Mouse (Mus musculus): ENCODE results near the gene Ntn5. TPM values are rescaled to one million over a fixed set of nuclear protein-coding genes. Genes with fewer than 3 reads are reported as not detected.

Ntn5 gene
- total and polyA plus RNA-seq, 3 experiments, result 0.08 to 0.57 TPM; not detected in 1

DNA sequence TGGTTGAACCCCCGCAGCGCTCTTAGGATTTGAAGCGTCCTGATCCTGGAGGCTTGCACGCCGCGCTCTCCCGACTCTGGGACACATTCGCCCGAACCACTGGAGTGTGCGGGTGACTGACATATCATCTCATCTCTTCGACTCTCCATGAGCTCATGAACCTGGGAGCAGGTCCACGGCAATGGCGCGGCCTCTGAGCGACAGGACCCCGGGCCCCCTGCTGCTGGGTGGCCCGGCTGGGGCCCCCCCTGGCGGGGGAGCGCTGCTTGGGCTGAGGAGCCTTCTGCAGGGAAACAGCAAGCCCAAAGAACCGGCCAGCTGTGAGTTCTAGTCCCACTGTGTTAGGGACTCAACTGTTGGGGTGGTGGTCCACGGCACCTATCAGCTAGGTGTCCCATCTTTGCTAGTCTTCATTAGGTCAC, 21.6 kb downstream of the Ntn5 start:
- dilution Hi-C loops (cut with MboI; ENCODE audit: extremely low pct_ligation_motif_present, extremely low pct_unique_long_range_greater_than_20kb, low sequenced_read_pairs), result no loop called here
- peak overlapping the region; percentile 99 for H3K4me2 ChIP-seq (ENCODE audit: insufficient read depth, low read depth, poor library complexity, severe bottlenecking)
- peak overlapping the region; percentile 31; the same call in 1 of the 2 replicates for H3K27ac ChIP-seq (ENCODE audit: insufficient read depth, low read depth)
- H3K9me3 ChIP-seq (replicated peaks; ENCODE audit: low read length), result no peaks in the 10 kb centered on the region
- H3K9ac ChIP-seq (ENCODE audit: insufficient read depth, low read depth), result peak overlapping the region; percentile 74
- no peaks in the 10 kb centered on the region for H3K79me2 ChIP-seq (replicated peaks; ENCODE audit: control insufficient read depth, extremely low read depth, insufficient read depth, poor library complexity, severe bottlenecking)
- H3K4me1 ChIP-seq (ENCODE audit: control insufficient read depth in 1 of 2, insufficient read depth in 2 of 2), result peaks cover 2 to 60% of the 10 kb centered on the region in 2 experiments; a peak in 3 of 4 replicates
- in situ Hi-C loops (cut with MboI; ENCODE audit: low pct_ligation_motif_present, low pct_unique_long_range_greater_than_20kb, low sequenced_read_pairs), result no loop called here
- peak overlapping the region; percentile 65 to 77 (median 73) for H3K4me3 ChIP-seq (replicated peaks in 1 of 3; ENCODE audit: low read depth in 2 of 3, low read length in 2 of 3, poor library complexity in 1 of 3)
- H3K36me3 ChIP-seq (replicated peaks in 1 of 2; ENCODE audit: control insufficient read depth in 1 of 2, insufficient read depth in 1 of 2, low read length in 1 of 2), result peaks cover 3 to 17% of the 10 kb centered on the region in 2 experiments
- TF ChIP-seq KAT2A (IDR thresholded peaks at IDR 0.05; ENCODE audit: insufficient replicate concordance, low read length) (no peak), TCF12 (IDR thresholded peaks at IDR 0.05; ENCODE audit: low read depth, low read length) (no peak), MAX (IDR thresholded peaks at IDR 0.05; ENCODE audit: low read length) (no peak), ZKSCAN1 (IDR thresholded peaks at IDR 0.05; ENCODE audit: borderline replicate concordance, low read depth, low read length) (no peak), MXI1 (IDR thresholded peaks at IDR 0.05; ENCODE audit: low read depth, low read length) (peak; percentile 4; the same call in 1 of the 2 replicates), EP300 (IDR thresholded peaks at IDR 0.05; ENCODE audit: low read length) (no peak)
- no peak for DNase-seq (ENCODE audit: extremely low read depth)
- no peaks in the 10 kb centered on the region for H3K27me3 ChIP-seq (replicated peaks)

- H3K9me3 ChIP-seq (replicated peaks; ENCODE audit: low read length), result no peaks in the 10 kb centered on the region
- in situ Hi-C loops (cut with MboI; ENCODE audit: low pct_ligation_motif_present, low pct_unique_long_range_greater_than_20kb, low sequenced_read_pairs) (no loop called here), dilution Hi-C loops (cut with MboI; ENCODE audit: extremely low pct_ligation_motif_present, extremely low pct_unique_long_range_greater_than_20kb, low sequenced_read_pairs) (no loop called here)
- H3K4me2 ChIP-seq (ENCODE audit: insufficient read depth, low read depth, poor library complexity, severe bottlenecking), result peak overlapping the region; percentile 99
- 0 out of 2 replicates have a peak, but pooled peaks have one; percentile 9 for TF ChIP-seq HCFC1 (IDR thresholded peaks at IDR 0.05; ENCODE audit: low read depth, low read length)
- peak; percentile 53; the same call in 1 of the 2 replicates for TF ChIP-seq BHLHE40 (IDR thresholded peaks at IDR 0.05; ENCODE audit: low read depth, low read length)
- no peak for TF ChIP-seq USF2 (conservative IDR thresholded peaks at IDR 0.05; ENCODE audit: low read depth, low read length)
- peak; percentile 20; the same call in 1 of the 2 replicates for TF ChIP-seq MXI1 (IDR thresholded peaks at IDR 0.05; ENCODE audit: low read depth, low read length)
- DNase-seq (ENCODE audit: extremely low read depth), result no peak
- peak overlapping the region; percentile 65 to 77 (median 73) for H3K4me3 ChIP-seq (replicated peaks in 1 of 3; ENCODE audit: low read depth in 2 of 3, low read length in 2 of 3, poor library complexity in 1 of 3)
- H3K27ac ChIP-seq (ENCODE audit: insufficient read depth, low read depth), result peak overlapping the region; percentile 31; the same call in 1 of the 2 replicates
- H3K79me2 ChIP-seq (replicated peaks; ENCODE audit: control insufficient read depth, extremely low read depth, insufficient read depth, poor library complexity, severe bottlenecking), result no peaks in the 10 kb centered on the region
- H3K27me3 ChIP-seq (replicated peaks), result no peaks in the 10 kb centered on the region
- peaks cover 0 to 55% of the 10 kb centered on the region in 2 experiments; a peak in 2 of 4 replicates for H3K4me1 ChIP-seq (ENCODE audit: control insufficient read depth in 1 of 2, insufficient read depth in 2 of 2)
- H3K9ac ChIP-seq (ENCODE audit: insufficient read depth, low read depth), result peak overlapping the region; percentile 74
- H3K36me3 ChIP-seq (replicated peaks in 1 of 2; ENCODE audit: control insufficient read depth in 1 of 2, insufficient read depth in 1 of 2, low read length in 1 of 2), result peaks cover 7 to 21% of the 10 kb centered on the region in 2 experiments
These were observed 22.1 kb downstream of the Ntn5 start for GRCm38 (mm10) chr7:45705873-45706281.

DNA sequence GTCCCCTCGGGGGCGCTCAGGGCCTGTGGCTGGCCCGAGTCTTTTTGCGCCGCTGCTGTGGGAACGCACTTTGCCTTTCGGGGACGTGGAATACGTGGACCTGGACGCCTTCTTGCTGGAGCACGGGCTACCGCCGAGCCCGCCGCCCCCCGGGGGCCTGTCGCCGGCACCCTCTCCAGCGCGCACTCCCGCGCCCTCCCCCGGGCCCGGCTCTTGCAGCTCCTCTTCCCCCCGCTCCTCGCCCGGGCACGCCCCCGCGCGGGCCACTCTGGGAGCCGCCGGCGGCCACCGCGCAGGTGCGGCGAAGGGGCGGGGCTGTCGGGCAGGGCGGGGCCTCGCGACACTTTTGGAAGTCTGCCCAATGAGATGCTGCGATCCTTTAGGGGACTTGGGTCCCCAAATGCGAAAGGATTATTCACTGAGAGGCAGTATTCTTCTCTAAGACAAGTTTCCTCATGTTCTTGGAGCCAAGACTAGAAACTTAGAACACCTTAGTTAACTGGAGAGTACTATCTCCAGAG, 23.0 kb downstream of the Ntn5 start:
- in situ Hi-C loops (cut with MboI; ENCODE audit: low pct_ligation_motif_present, low pct_unique_long_range_greater_than_20kb, low sequenced_read_pairs) (no loop called here), dilution Hi-C loops (cut with MboI; ENCODE audit: extremely low pct_ligation_motif_present, extremely low pct_unique_long_range_greater_than_20kb, low sequenced_read_pairs) (no loop called here)
- peak overlapping the region; percentile 99 for H3K4me2 ChIP-seq (ENCODE audit: insufficient read depth, low read depth, poor library complexity, severe bottlenecking)
- no peaks in the 10 kb centered on the region for H3K27me3 ChIP-seq (replicated peaks)
- peak; percentile 81 for DNase-seq (ENCODE audit: extremely low read depth)
- peak overlapping the region; percentile 87 for H3K27ac ChIP-seq (ENCODE audit: insufficient read depth, low read depth)
- H3K9ac ChIP-seq (ENCODE audit: insufficient read depth, low read depth), result peak overlapping the region; percentile 75
- peak overlapping the region; percentile 65 to 77 (median 73) for H3K4me3 ChIP-seq (replicated peaks in 1 of 3; ENCODE audit: low read depth in 2 of 3, low read length in 2 of 3, poor library complexity in 1 of 3)
- H3K36me3 ChIP-seq (replicated peaks in 1 of 2; ENCODE audit: control insufficient read depth in 1 of 2, insufficient read depth in 1 of 2, low read length in 1 of 2), result peaks cover 16 to 30% of the 10 kb centered on the region in 2 experiments
- no peaks in the 10 kb centered on the region for H3K79me2 ChIP-seq (replicated peaks; ENCODE audit: control insufficient read depth, extremely low read depth, insufficient read depth, poor library complexity, severe bottlenecking)
- H3K4me1 ChIP-seq (ENCODE audit: control insufficient read depth in 1 of 2, insufficient read depth in 2 of 2), result peaks cover 0 to 47% of the 10 kb centered on the region in 2 experiments; a peak in 2 of 4 replicates
- H3K9me3 ChIP-seq (replicated peaks; ENCODE audit: low read length), result no peaks in the 10 kb centered on the region
- TF ChIP-seq SIN3A (IDR thresholded peaks at IDR 0.05; ENCODE audit: low read length) (peak; percentile 75), ELF1 (IDR thresholded peaks at IDR 0.05; ENCODE audit: low read depth, low read length) (peak; percentile 41; the same call in 1 of the 2 replicates), KAT2A (IDR thresholded peaks at IDR 0.05; ENCODE audit: insufficient replicate concordance, low read length) (no peak), TCF12 (IDR thresholded peaks at IDR 0.05; ENCODE audit: low read depth, low read length) (peak; percentile 49; the same call in 1 of the 2 replicates), TBP (conservative IDR thresholded peaks at IDR 0.05; ENCODE audit: low read depth, low read length) (0 out of 2 replicates have a peak, but pooled peaks have one; percentile 32), ZMIZ1 (IDR thresholded peaks at IDR 0.05; ENCODE audit: low read depth, low read length) (peak; percentile 56), EP300 (IDR thresholded peaks at IDR 0.05; ENCODE audit: low read length) (no peak), IRF4 (IDR thresholded peaks at IDR 0.05; ENCODE audit: low read depth, low read length) (no peak), GABPA (IDR thresholded peaks at IDR 0.05; ENCODE audit: insufficient replicate concordance, low read depth, low read length) (no peak), MAZ (IDR thresholded peaks at IDR 0.05; ENCODE audit: low read depth, low read length) (no peak; the same call in 1 of the 2 replicates), RCOR1 (conservative IDR thresholded peaks at IDR 0.05; ENCODE audit: low read depth, low read length) (no peak; the same call in 1 of the 2 replicates), MAX (IDR thresholded peaks at IDR 0.05; ENCODE audit: low read length) (peak; percentile 12; the same call in 1 of the 2 replicates), CHD2 (IDR thresholded peaks at IDR 0.05; ENCODE audit: low read length) (no peak), MYC (IDR thresholded peaks at IDR 0.05; ENCODE audit: low read depth, low read length) (no peak), MEF2A (IDR thresholded peaks at IDR 0.05; ENCODE audit: borderline replicate concordance, low read depth, low read length) (0 out of 2 replicates have a peak, but pooled peaks have one; percentile 22), JUND (conservative IDR thresholded peaks at IDR 0.05; ENCODE audit: low read depth, low read length) (no peak), MXI1 (IDR thresholded peaks at IDR 0.05; ENCODE audit: low read depth, low read length) (peak; percentile 44; the same call in 1 of the 2 replicates), BHLHE40 (IDR thresholded peaks at IDR 0.05; ENCODE audit: low read depth, low read length) (peak; percentile 46; the same call in 1 of the 2 replicates), ZNF384 (IDR thresholded peaks at IDR 0.05; ENCODE audit: low read depth, low read length) (no peak)

Data from CH12.LX (cell line).